Mouse (Mus musculus): Measurements from ENCODE around the gene Il4. TPM values are rescaled to one million over a fixed set of nuclear protein-coding genes. Genes with fewer than 3 reads are reported as not detected.

Il4 gene
- polyA plus RNA-seq (2015; fragmentation: Nextera tagmentation; extraction: Ambion mirVana) = 3.9 and 4.3 TPM in 2 replicates

- Histone ChIP-seq H3K9ac (replicated peaks) (no peak within 1 kb of the TSS), H3K4me3 (no peak within 1 kb of the TSS), H3K27me3 (no peaks in the 10 kb centered on the region), H3K4me1 (no peaks in the 10 kb centered on the region), H3K9me3 (no peaks in the 10 kb centered on the region), H3K4me2 (replicated peaks) (no peak within 1 kb of the TSS), H3K36me3 (no peaks in the 10 kb centered on the region), H3K27ac (replicated peaks) (no peak within 1 kb of the TSS)
- 86% methylated on average over 7 of the region's 7 CpGs for WGBS
- ATAC-seq (replicated peaks) = no peak
Observed at GRCm38 (mm10) chr11:53618619-53619198, at the start of gene Il4. Gene Il4 (minus strand): TSS chr11:53618669.

GRCm38 (mm10) chr11:53664091-53664490, 45.6 kb upstream of the Il4 start:
- H3K27me3 ChIP-seq = no peaks in the 10 kb centered on the region
- no peak overlapping the region for H3K9ac ChIP-seq (replicated peaks)
- H3K4me1 ChIP-seq = no peaks in the 10 kb centered on the region
- no peaks in the 10 kb centered on the region for H3K9me3 ChIP-seq
- no peak overlapping the region for H3K4me2 ChIP-seq (replicated peaks)
- H3K27ac ChIP-seq (replicated peaks) = no peak overlapping the region
- peaks cover 7% of the 10 kb centered on the region for H3K36me3 ChIP-seq
- no peak overlapping the region for H3K4me3 ChIP-seq
- no peak for ATAC-seq (replicated peaks)
- 78% methylated on average over 5 of the region's 5 CpGs for WGBS

GRCm38 (mm10) chr11:53662794-53663674, 44.6 kb upstream of the Il4 start:
- Histone ChIP-seq H3K4me3 (no peak overlapping the region), H3K27me3 (no peaks in the 10 kb centered on the region), H3K4me1 (no peaks in the 10 kb centered on the region), H3K9me3 (no peaks in the 10 kb centered on the region), H3K4me2 (replicated peaks) (no peak overlapping the region), H3K36me3 (peaks cover 3% of the 10 kb centered on the region), H3K27ac (replicated peaks) (no peak overlapping the region), H3K9ac (replicated peaks) (no peak overlapping the region)
- WGBS = 81% methylated on average over 14 of the region's 14 CpGs
- no peak for ATAC-seq (replicated peaks)

DNA sequence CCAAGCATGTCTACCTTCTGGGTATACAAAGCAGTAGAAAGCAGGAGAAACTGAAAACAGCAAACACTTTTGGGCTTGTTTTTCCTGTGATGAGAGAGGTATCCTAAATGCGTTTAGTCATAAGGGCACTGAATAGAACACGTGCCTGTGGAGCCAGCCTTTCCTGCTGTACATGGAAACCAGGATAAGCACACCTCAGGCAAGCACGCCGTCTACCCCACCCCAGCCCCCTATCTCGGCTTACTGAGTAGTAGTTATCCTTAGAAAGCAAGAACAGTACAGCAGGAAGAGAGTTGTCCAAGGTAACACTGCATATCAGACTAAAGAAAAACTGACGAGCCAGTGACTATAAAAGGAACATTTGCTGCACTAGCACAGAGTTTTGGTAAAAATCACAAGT, 39.4 kb upstream of the Il4 start:
- H3K9me3 ChIP-seq = no peaks in the 10 kb centered on the region
- no peaks in the 10 kb centered on the region for H3K27me3 ChIP-seq
- 90% methylated on average over 6 of the region's 6 CpGs for WGBS
- H3K4me3 ChIP-seq = no peak overlapping the region
- H3K4me2 ChIP-seq (replicated peaks) = no peak overlapping the region
- no peak overlapping the region for H3K9ac ChIP-seq (replicated peaks)
- no peak for ATAC-seq (replicated peaks)
- no peak overlapping the region for H3K27ac ChIP-seq (replicated peaks)
- no peaks in the 10 kb centered on the region for H3K4me1 ChIP-seq
- no peaks in the 10 kb centered on the region for H3K36me3 ChIP-seq

DNA sequence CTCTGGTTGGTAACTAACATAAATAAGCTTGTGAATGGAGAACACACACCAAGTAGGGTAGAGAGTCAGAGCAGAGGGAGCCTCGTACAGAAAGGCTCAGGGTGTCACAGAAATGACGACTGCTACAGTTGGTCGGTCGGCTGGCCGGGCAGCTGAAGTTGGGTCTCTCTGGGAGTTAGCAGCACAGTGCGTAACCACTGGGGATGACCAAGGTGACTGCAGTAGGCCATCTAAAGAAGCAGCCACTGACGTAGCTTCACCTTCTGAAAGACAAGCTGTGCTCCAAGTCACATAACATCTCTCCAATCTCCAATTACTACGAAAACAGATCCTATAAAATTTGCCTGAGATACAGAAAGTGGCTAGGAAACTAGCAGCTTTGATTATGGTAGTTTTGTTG, 38.9 kb upstream of the Il4 start:
- H3K4me2 ChIP-seq (replicated peaks) = no peak overlapping the region
- no peak overlapping the region for H3K27ac ChIP-seq (replicated peaks)
- no peak for ATAC-seq (replicated peaks)
- H3K36me3 ChIP-seq = no peaks in the 10 kb centered on the region
- no peak overlapping the region for H3K4me3 ChIP-seq
- no peak overlapping the region for H3K9ac ChIP-seq (replicated peaks)
- no peaks in the 10 kb centered on the region for H3K4me1 ChIP-seq
- H3K27me3 ChIP-seq = no peaks in the 10 kb centered on the region
- 86% methylated on average over 8 of the region's 8 CpGs for WGBS
- H3K9me3 ChIP-seq = no peaks in the 10 kb centered on the region

DNA sequence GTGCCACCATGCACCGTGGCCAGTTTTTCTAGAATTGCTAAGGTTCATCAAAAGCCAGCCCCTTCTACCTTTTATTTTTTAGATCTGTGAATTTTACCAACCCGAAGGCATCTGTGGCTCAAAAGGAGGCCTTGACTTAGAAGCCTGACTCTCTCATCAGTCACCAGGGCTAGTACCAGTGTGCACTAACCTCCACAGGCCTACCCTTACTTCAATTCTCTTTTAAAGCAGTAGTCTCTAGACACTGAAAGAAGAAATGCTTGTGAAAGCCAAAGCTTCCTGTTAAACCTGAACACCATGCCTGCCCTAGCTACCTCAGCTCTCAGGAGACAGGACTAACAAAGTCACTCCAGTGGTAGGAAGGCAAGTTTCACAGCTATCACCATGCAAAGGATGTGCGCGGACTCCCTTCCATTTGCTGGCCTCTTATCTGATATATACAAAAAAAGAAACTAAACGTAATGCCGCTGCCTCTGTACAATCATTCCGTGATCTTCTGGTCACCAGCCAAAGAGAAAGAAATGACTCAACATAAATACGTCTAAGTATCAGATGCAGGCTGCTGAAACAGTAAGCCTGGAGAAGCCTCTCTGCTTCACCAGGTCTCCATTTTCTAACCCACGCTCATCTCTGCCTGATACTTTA, 38.2 kb upstream of the Il4 start:
- peaks cover 1% of the 10 kb centered on the region for H3K36me3 ChIP-seq
- no peak for ATAC-seq (replicated peaks)
- no peak overlapping the region for H3K27ac ChIP-seq (replicated peaks)
- H3K4me3 ChIP-seq = no peak overlapping the region
- H3K27me3 ChIP-seq = no peaks in the 10 kb centered on the region
- no peaks in the 10 kb centered on the region for H3K4me1 ChIP-seq
- WGBS = 96% methylated on average over 9 of the region's 9 CpGs
- H3K9ac ChIP-seq (replicated peaks) = no peak overlapping the region
- no peak overlapping the region for H3K4me2 ChIP-seq (replicated peaks)
- no peaks in the 10 kb centered on the region for H3K9me3 ChIP-seq

- Histone ChIP-seq H3K27ac (replicated peaks) (no peak overlapping the region), H3K9ac (replicated peaks) (no peak overlapping the region), H3K4me1 (no peaks in the 10 kb centered on the region), H3K9me3 (no peaks in the 10 kb centered on the region), H3K27me3 (no peaks in the 10 kb centered on the region), H3K36me3 (peaks cover 11% of the 10 kb centered on the region), H3K4me2 (replicated peaks) (no peak overlapping the region), H3K4me3 (no peak overlapping the region)
- 90% methylated on average over 5 of the region's 5 CpGs for WGBS
- no peak for ATAC-seq (replicated peaks)
Observed at GRCm38 (mm10) chr11:53655043-53655442, 36.6 kb upstream of the Il4 start.

DNA sequence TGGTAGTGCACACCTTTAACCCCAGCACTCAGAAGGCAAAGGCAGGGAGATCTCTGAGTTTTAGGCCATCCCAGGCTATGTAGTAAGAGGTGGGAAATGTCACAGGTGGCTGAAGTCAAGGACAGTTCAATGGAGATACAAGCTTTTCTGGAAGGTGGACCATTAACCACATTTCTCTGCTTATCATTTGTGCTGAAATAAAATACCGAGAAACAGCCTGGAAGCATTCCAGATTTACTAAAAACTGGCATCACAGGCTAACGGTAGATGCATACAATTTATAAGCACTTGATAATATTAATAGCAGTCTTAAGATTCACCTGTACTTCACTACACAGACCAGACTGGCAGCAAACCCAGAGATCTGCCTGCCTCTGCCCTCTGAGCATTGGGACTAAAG, 34.0 kb upstream of the Il4 start:
- Histone ChIP-seq H3K27ac (replicated peaks) (no peak overlapping the region), H3K4me1 (no peaks in the 10 kb centered on the region), H3K36me3 (peaks cover 17% of the 10 kb centered on the region), H3K9me3 (no peaks in the 10 kb centered on the region), H3K4me2 (replicated peaks) (no peak overlapping the region), H3K4me3 (no peak overlapping the region), H3K27me3 (no peaks in the 10 kb centered on the region), H3K9ac (replicated peaks) (no peak overlapping the region)
- no peak for ATAC-seq (replicated peaks)
- 92% methylated on average over 2 of the region's 2 CpGs for WGBS

- Histone ChIP-seq H3K4me1 (no peaks in the 10 kb centered on the region), H3K36me3 (peaks cover 17% of the 10 kb centered on the region), H3K4me2 (replicated peaks) (no peak overlapping the region), H3K27ac (replicated peaks) (no peak overlapping the region), H3K9ac (replicated peaks) (no peak overlapping the region), H3K4me3 (no peak overlapping the region), H3K27me3 (no peaks in the 10 kb centered on the region), H3K9me3 (no peaks in the 10 kb centered on the region)
- WGBS = 96% methylated on average over 4 of the region's 4 CpGs
- ATAC-seq (replicated peaks) = no peak
Observed at GRCm38 (mm10) chr11:53651441-53651840, 33.0 kb upstream of the Il4 start.

DNA sequence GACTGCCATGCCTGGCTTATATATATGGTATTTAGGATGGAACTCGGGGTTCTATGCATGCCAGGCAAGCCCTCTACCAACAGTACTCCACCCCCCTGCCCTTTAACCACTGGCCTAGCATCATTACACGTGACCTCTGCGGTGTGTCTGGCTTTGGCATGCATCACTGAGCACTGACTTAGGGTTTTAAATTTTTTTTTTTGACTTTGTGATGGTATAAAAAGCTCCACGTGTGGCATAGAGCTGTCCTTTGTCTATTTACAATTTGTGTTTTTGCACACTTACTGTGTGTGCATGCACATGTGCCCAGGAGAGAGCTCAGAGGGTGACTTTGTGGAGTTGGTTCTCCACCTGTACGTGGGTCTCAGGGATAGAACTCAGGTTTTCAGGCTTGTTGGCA, 25.5 kb upstream of the Il4 start:
- no peaks in the 10 kb centered on the region for H3K4me1 ChIP-seq
- WGBS = 70% methylated on average over 5 of the region's 5 CpGs

DNA sequence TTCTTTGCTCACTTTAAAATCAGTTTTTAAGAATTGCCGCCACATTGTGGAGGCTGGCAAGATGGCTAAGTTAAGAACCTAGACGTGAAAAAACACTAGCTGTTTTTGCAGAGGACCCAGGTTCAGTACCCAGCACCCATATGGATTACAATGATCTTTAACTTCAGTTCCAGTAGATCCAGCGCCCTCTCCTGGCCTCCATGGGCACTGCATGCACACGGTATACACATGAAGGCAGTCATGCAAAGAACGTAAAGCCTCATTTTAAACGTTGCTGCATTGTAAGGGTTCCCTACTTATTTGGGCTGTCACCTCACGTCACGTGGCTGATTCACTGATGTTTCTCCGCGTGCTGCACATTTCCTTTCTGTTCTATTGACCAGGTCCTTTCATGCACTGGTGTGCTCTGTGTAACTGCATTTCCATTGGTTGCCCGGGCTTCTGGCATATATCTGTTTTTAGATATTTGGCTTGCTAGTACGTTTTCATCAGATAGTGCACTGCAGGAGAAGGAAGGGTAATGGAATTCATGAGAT, 24.3 kb upstream of the Il4 start:
- Histone ChIP-seq H3K4me1 (no peaks in the 10 kb centered on the region), H3K9me3 (no peaks in the 10 kb centered on the region), H3K36me3 (no peaks in the 10 kb centered on the region), H3K27ac (replicated peaks) (no peak overlapping the region), H3K4me3 (no peak overlapping the region), H3K9ac (replicated peaks) (no peak overlapping the region), H3K4me2 (replicated peaks) (no peak overlapping the region), H3K27me3 (no peaks in the 10 kb centered on the region)
- ATAC-seq (replicated peaks) = no peak
- 78% methylated on average over 12 of the region's 12 CpGs for WGBS

More for the DNA sequence above, 25.5 kb upstream of the Il4 start:
- Histone ChIP-seq H3K4me3 (no peak overlapping the region), H3K4me2 (replicated peaks) (no peak overlapping the region), H3K9me3 (no peaks in the 10 kb centered on the region), H3K36me3 (no peaks in the 10 kb centered on the region), H3K27me3 (no peaks in the 10 kb centered on the region), H3K9ac (replicated peaks) (no peak overlapping the region), H3K27ac (replicated peaks) (no peak overlapping the region)
- ATAC-seq (replicated peaks) = no peak

GRCm38 (mm10) chr11:53637803-53638260, 19.4 kb upstream of the Il4 start:
- WGBS = 83% methylated on average over 10 of the region's 10 CpGs

More at GRCm38 (mm10) chr11:53637803-53638260, 19.4 kb upstream of the Il4 start:
- H3K4me3 ChIP-seq = no peak overlapping the region
- no peak overlapping the region for H3K4me2 ChIP-seq (replicated peaks)
- H3K9ac ChIP-seq (replicated peaks) = no peak overlapping the region
- ATAC-seq (replicated peaks) = no peak
- H3K36me3 ChIP-seq = no peaks in the 10 kb centered on the region
- no peak overlapping the region for H3K27ac ChIP-seq (replicated peaks)
- no peaks in the 10 kb centered on the region for H3K9me3 ChIP-seq
- peaks cover 7% of the 10 kb centered on the region for H3K4me1 ChIP-seq
- H3K27me3 ChIP-seq = peaks cover 5% of the 10 kb centered on the region; the same call in 1 of the 2 replicates

Data from forebrain, embryonic 15.5 days (tissue).